Mouse (Mus musculus) intestine, embryonic 15.5 days (tissue): ENCODE results near the gene Sox12. TPM values are rescaled to one million over a fixed set of nuclear protein-coding genes. Genes with fewer than 3 reads are reported as not detected.

Source experiments
- ATAC-seq: fragments of 200-750 bp; cut with Nextera tagmentation; 2 replicates; pipeline ENCODE4 v1.8.0; 2017; ENCODE audit warnings: moderate TSS enrichment, moderate library complexity
- H3K27ac ChIP-seq: fragments of 300-500 bp; sonication (generic); 2 replicates; pipeline ENCODE4 v1.5.1; 2015; ENCODE audit warnings: mild to moderate bottlenecking, inconsistent platforms
- H3K27me3 ChIP-seq: fragments of 300-500 bp; sonication (generic); replicated peaks from 2 replicates; pipeline ENCODE4 v1.6.1; 2015; ENCODE audit warnings: inconsistent platforms
- H3K36me3 ChIP-seq: fragments of 300-500 bp; sonication (generic); 2 replicates; pipeline ENCODE4 v1.6.1; 2015; ENCODE audit warnings: inconsistent platforms
- H3K4me1 ChIP-seq: fragments of 300-500 bp; sonication (generic); replicated peaks from 2 replicates; pipeline ENCODE4 v1.6.1; 2015; ENCODE audit warnings: inconsistent platforms
- H3K4me2 ChIP-seq: fragments of 300-500 bp; sonication (generic); replicated peaks from 2 replicates; pipeline ENCODE4 v1.6.1; 2015; ENCODE audit warnings: mild to moderate bottlenecking, inconsistent platforms
- H3K4me3 ChIP-seq: fragments of 300-500 bp; sonication (generic); replicated peaks from 2 replicates; pipeline ENCODE4 v1.5.1; 2015; ENCODE audit warnings: inconsistent platforms
- H3K9ac ChIP-seq: fragments of 300-500 bp; sonication (generic); 2 replicates; pipeline ENCODE4 v1.6.1; 2015; ENCODE audit warnings: inconsistent platforms
- H3K9me3 ChIP-seq: fragments of 300-500 bp; sonication (generic); 2 replicates; pipeline ENCODE4 v1.6.1; 2016; ENCODE audit warnings: inconsistent platforms
- WGBS: fragments of 180-500 bp; shearing (Covaris S2); methylation state at CpG from one replicate; pipeline ENCODE4 v1.1.7; 2015; 5-methylcytosine and 5-hydroxymethylcytosine counted together
- polyA plus RNA-seq: library from polyadenylated mRNA; unstranded; fragments of >200 nt; fragmentation: Nextera tagmentation; extraction: Ambion mirVana; gene quantifications from 2 replicates; pipeline ENCODE4 v1.2.1, GENCODE M21; 2015

Sox12 gene
- polyA plus RNA-seq, 1 experiment from 2014 or later, result 5.4 TPM

DNA sequence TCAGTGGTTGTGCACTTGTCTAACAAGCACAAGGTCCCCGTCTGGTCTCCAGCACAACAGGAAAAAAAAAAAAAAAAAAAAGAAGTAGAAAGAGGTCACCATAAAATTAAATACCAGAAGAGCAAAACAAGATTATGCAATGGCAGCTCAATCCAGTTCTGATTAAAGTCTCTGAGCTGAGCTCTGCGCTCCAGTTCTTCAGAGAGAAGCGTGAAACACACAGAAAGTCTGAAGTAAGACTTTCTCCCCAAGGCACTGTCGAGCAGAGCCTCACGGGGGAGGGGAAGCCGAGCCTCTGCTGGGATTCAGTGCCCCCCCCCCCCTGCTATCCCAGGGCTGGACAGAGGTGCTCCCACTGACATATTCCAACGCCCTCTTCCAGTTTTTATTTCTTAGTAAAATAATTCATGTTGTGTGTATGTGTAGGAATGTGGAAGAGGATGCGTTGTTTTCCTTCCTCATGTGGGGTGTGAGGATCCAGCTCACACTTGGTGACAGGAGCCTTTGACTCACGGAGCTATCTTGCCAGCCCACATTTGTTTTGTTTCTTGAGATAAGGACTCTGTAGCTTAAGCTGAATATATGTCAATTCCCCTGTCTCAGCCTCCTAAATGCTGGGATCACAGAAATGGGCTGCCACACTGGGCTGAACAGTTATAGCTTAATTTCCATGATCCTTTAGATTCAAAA is 50.9 kb downstream of the Sox12 start:
- Histone ChIP-seq H3K9ac (no peak overlapping the region), H3K9me3 (no peaks in the 10 kb centered on the region), H3K27ac (no peak overlapping the region), H3K4me3 (no peak overlapping the region), H3K4me2 (no peak overlapping the region), H3K36me3 (no peaks in the 10 kb centered on the region), H3K27me3 (peaks cover 3% of the 10 kb centered on the region; the same call in 1 of the 2 replicates), H3K4me1 (peaks cover 18% of the 10 kb centered on the region)
- no peak for ATAC-seq
- WGBS, result 50% methylated on average over 9 of the region's 9 CpGs

DNA sequence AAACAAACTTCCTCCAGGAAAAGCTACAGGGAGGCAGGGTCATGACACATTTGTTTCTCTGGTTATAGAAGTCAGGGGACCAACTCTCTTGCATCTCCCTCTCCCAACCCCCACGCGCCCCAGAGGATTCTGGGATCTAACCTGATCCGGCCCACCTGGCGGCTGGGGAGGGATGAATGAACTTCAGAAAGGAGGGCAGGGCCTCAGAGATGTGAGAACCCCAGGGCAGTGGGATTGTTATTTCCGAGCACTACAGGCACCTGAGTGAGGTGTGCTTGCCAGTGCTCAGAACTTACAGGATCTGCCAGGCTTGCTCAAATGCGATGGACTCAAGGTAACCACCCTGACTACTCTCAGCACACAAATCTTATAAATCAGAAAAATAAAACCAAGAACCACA is 52.5 kb downstream of the Sox12 start:
- no peaks in the 10 kb centered on the region for H3K36me3 ChIP-seq
- H3K4me3 ChIP-seq, result no peak overlapping the region
- no peak for ATAC-seq
- H3K9ac ChIP-seq, result no peak overlapping the region
- no peak overlapping the region for H3K4me2 ChIP-seq
- H3K9me3 ChIP-seq, result no peaks in the 10 kb centered on the region
- peaks cover 3% of the 10 kb centered on the region; the same call in 1 of the 2 replicates for H3K27me3 ChIP-seq
- 68% methylated on average over 6 of the region's 6 CpGs for WGBS
- peaks cover 18% of the 10 kb centered on the region for H3K4me1 ChIP-seq
- H3K27ac ChIP-seq, result no peak overlapping the region

DNA sequence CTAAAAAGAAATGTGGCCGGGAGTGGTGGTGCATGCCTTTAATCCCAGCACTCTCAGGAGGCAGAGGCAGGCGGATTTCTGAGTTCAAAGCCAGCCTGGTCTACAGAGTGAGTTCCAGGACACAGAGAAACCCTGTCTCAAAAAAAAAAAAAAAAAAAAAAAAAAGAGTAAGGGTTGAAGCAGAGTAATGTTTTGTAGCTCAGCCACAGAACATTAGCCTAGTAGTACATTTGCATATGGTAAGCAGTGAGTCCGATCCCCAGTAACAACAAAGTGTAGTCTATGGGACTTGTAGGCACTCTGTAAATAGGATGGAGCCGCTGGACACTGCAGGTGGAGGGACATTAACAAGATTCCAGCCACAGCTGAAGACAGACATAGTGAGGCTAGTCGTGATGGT is 53.0 kb downstream of the Sox12 start:
- H3K9ac ChIP-seq, result no peak overlapping the region
- ATAC-seq, result no peak
- H3K4me3 ChIP-seq, result no peak overlapping the region
- no peaks in the 10 kb centered on the region for H3K36me3 ChIP-seq
- H3K27me3 ChIP-seq, result peaks cover 3% of the 10 kb centered on the region; the same call in 1 of the 2 replicates
- 73% methylated on average over 5 of the region's 5 CpGs for WGBS
- H3K27ac ChIP-seq, result no peak overlapping the region
- no peak overlapping the region for H3K4me2 ChIP-seq
- H3K9me3 ChIP-seq, result no peaks in the 10 kb centered on the region
- H3K4me1 ChIP-seq, result peaks cover 16% of the 10 kb centered on the region

DNA sequence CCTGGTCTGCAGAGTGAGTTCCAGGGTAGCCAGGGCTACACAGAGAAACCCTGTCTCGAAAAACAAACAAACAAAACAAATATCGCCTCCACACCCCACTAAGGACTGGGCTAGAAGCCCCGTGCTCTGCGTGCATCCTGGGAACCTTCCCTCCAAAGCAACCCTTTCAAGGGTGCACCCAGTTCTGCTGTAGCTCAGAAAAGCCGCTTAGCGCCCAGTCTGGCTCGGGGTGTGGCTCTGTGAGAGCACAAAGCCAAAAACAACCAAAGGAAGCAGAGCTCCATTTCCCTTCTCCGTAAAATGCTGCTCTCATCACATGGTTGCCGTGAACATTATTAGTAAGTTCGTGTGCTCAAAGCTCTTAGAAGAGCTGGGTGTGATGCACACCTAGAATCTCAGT is 53.5 kb downstream of the Sox12 start:
- Histone ChIP-seq H3K27ac (no peak overlapping the region), H3K4me3 (peak overlapping the region; percentile 59), H3K36me3 (no peaks in the 10 kb centered on the region), H3K9ac (peak overlapping the region; percentile 60), H3K4me1 (peaks cover 15% of the 10 kb centered on the region; the same call in 1 of the 2 replicates), H3K27me3 (peaks cover 3% of the 10 kb centered on the region; the same call in 1 of the 2 replicates), H3K9me3 (no peaks in the 10 kb centered on the region), H3K4me2 (peak overlapping the region; percentile 99)
- ATAC-seq, result peak; percentile 37
- 12% methylated on average over 10 of the region's 10 CpGs for WGBS

Other genes with a start within 250 kb of the Sox12 start
- gene Csnk2a1, start 171.2 kb downstream of the Sox12 start, polyA plus RNA-seq, result 79.3 and 92.3 TPM in 2 replicates
- 34.8 and 37.4 TPM in 2 replicates for gene Tbc1d20, start 104.2 kb downstream of the Sox12 start, polyA plus RNA-seq
- 75.2 and 82.2 TPM in 2 replicates for gene Rbck1, start 65.4 kb downstream of the Sox12 start, polyA plus RNA-seq
- 4.3 and 4.9 TPM in 2 replicates for gene Trib3, start 54.0 kb downstream of the Sox12 start, polyA plus RNA-seq
- gene Nrsn2, start 21.4 kb downstream of the Sox12 start, polyA plus RNA-seq, result 1.8 and 2.1 TPM in 2 replicates
- 34.4 and 40.8 TPM in 2 replicates for gene Zcchc3, start 17.0 kb upstream of the Sox12 start, polyA plus RNA-seq
- gene 6820408C15Rik, start 17.5 kb upstream of the Sox12 start, polyA plus RNA-seq, result 0.42 and 0.49 TPM in 2 replicates
- not detected in 2 replicates for gene Defb23, start 66.6 kb upstream of the Sox12 start, polyA plus RNA-seq
- not detected in 2 replicates for gene Defb20, start 79.0 kb upstream of the Sox12 start, polyA plus RNA-seq
- gene Defb22, start 92.1 kb upstream of the Sox12 start, polyA plus RNA-seq, result not detected in 2 replicates
- gene Defb26, start 113.6 kb upstream of the Sox12 start, polyA plus RNA-seq, result not detected in 2 replicates
- not detected in 2 replicates for gene Defb28, start 120.2 kb upstream of the Sox12 start, polyA plus RNA-seq
- not detected in 2 replicates for gene Defb29, start 142.0 kb upstream of the Sox12 start, polyA plus RNA-seq
- gene Gm17416, start 171.3 kb upstream of the Sox12 start, polyA plus RNA-seq, result not detected in 2 replicates
- not detected in 2 replicates for gene Defb21, start 174.7 kb upstream of the Sox12 start, polyA plus RNA-seq
- not detected in 2 replicates for gene Defb19, start 182.2 kb upstream of the Sox12 start, polyA plus RNA-seq
- gene Defb45, start 201.3 kb upstream of the Sox12 start, polyA plus RNA-seq, result not detected in 2 replicates
- not detected in 2 replicates for gene Defb36, start 206.3 kb upstream of the Sox12 start, polyA plus RNA-seq
- 0.67 and 2.3 TPM in 2 replicates for gene Defb25, start 225.0 kb upstream of the Sox12 start, polyA plus RNA-seq
- gene Rem1, start 228.9 kb upstream of the Sox12 start, polyA plus RNA-seq, result 10.0 and 10.3 TPM in 2 replicates